ENCODE assay signal across 9 mouse cellular contexts in genomic region chr17:14540269-14540975, GRCm38 (mm10).
DNase-seq lines count a peak whose midpoint lies in the region; ATAC-seq lines count a peak whose summit lies in the region.
"Had no signal": no experiment of that assay in that cellular context is flagged by ENCODE, and none has a peak within 500 bp of the region (broad histone marks: within the 10 kb centered on the region; RNA-seq: fewer than 3 reads in every experiment).

No protein-coding gene starts in this region.

- WGBS in limb, embryonic 11.5 days, result 42% methylated on average over 5 of the region's 5 CpGs
- WGBS in limb, embryonic 10.5 days, result 39% methylated on average over 5 of the region's 5 CpGs
- WGBS in intestine, embryonic 14.5 days, result 16% methylated on average over 5 of the region's 5 CpGs
- WGBS in hindbrain, embryonic 12.5 days, result 76% methylated on average over 5 of the region's 5 CpGs

- no peak for ATAC-seq in limb, embryonic 11.5 days (ENCODE audit: insufficient number of reproducible peaks, low FRiP score, low TSS enrichment, low read depth)
- ATAC-seq in intestine, embryonic 14.5 days (replicated peaks; ENCODE audit: low FRiP score, low TSS enrichment, low read depth), result peak; percentile 89
- ATAC-seq in hindbrain, embryonic 12.5 days (ENCODE audit: low FRiP score), result no peak
- ATAC-seq: liver, postnatal 0 days had no signal

- H3K9me3 ChIP-seq in limb, embryonic 11.5 days (ENCODE audit: control insufficient read depth, low read length), result no peaks in the 10 kb centered on the region
- H3K9me3 ChIP-seq in limb, embryonic 10.5 days (replicated peaks), result no peaks in the 10 kb centered on the region
- H3K9me3 ChIP-seq in intestine, embryonic 14.5 days (ENCODE audit: control insufficient read depth, low read length), result no peaks in the 10 kb centered on the region
- H3K9me3 ChIP-seq in hindbrain, embryonic 12.5 days (replicated peaks), result no peaks in the 10 kb centered on the region
- H3K9me3 ChIP-seq: forebrain, embryonic 10.5 days had no signal

- H3K9ac ChIP-seq in limb, embryonic 11.5 days (ENCODE audit: low read length), result no peak overlapping the region
- H3K9ac ChIP-seq in intestine, embryonic 14.5 days (ENCODE audit: low read length), result no peak overlapping the region
- H3K9ac ChIP-seq in hindbrain, embryonic 12.5 days, result no peak overlapping the region
- H3K9ac ChIP-seq: liver, postnatal 0 days had no signal

- peak; percentile 20 for DNase-seq in limb, embryonic 11.5 days (ENCODE audit: low spot score)
- DNase-seq in limb, embryonic 10.5 days (ENCODE audit: low spot score), result no peak
- DNase-seq in intestine, embryonic 14.5 days (ENCODE audit: low spot score), result peak; percentile 70
- DNase-seq in kidney, postnatal 4 days, result peak; percentile 47 to 62
- DNase-seq in yolk sac, embryonic 10.5 days (ENCODE audit: low spot score), result peak; percentile 42
- DNase-seq in right cerebral cortex, adult 2 months (ENCODE audit: low spot score in 2 of 2), result no peak
- DNase-seq: liver, postnatal 0 days had no signal

- H3K4me3 ChIP-seq in limb, embryonic 11.5 days (ENCODE audit: low read depth, low read length), result no peak overlapping the region
- no peak overlapping the region for H3K4me3 ChIP-seq in limb, embryonic 10.5 days
- no peak overlapping the region for H3K4me3 ChIP-seq in intestine, embryonic 14.5 days (ENCODE audit: low read depth, low read length)
- H3K4me3 ChIP-seq in hindbrain, embryonic 12.5 days, result no peak overlapping the region
- H3K4me3 ChIP-seq: forebrain, embryonic 10.5 days had no signal

- no peaks in the 10 kb centered on the region for H3K27me3 ChIP-seq in limb, embryonic 11.5 days (ENCODE audit: control insufficient read depth, insufficient read depth, low read length)
- H3K27me3 ChIP-seq in limb, embryonic 10.5 days (ENCODE audit: low read depth, poor library complexity, severe bottlenecking), result no peaks in the 10 kb centered on the region
- no peaks in the 10 kb centered on the region for H3K27me3 ChIP-seq in intestine, embryonic 14.5 days (replicated peaks; ENCODE audit: control insufficient read depth, insufficient read depth, low read length)
- H3K27me3 ChIP-seq in hindbrain, embryonic 12.5 days, result no peaks in the 10 kb centered on the region

- H3K4me1 ChIP-seq in limb, embryonic 11.5 days (ENCODE audit: control insufficient read depth, insufficient read depth, low read length), result no peaks in the 10 kb centered on the region
- H3K4me1 ChIP-seq in limb, embryonic 10.5 days, result no peaks in the 10 kb centered on the region
- H3K4me1 ChIP-seq in intestine, embryonic 14.5 days (replicated peaks; ENCODE audit: control insufficient read depth, insufficient read depth, low read length), result peaks cover 18% of the 10 kb centered on the region
- H3K4me1 ChIP-seq in hindbrain, embryonic 12.5 days, result no peaks in the 10 kb centered on the region
- H3K4me1 ChIP-seq: forebrain, embryonic 10.5 days had no signal

- H3K36me3 ChIP-seq in limb, embryonic 11.5 days (ENCODE audit: control insufficient read depth, insufficient read depth, low read length), result no peaks in the 10 kb centered on the region
- no peaks in the 10 kb centered on the region for H3K36me3 ChIP-seq in limb, embryonic 10.5 days
- no peaks in the 10 kb centered on the region for H3K36me3 ChIP-seq in intestine, embryonic 14.5 days (ENCODE audit: control insufficient read depth, insufficient read depth, low read length)
- no peaks in the 10 kb centered on the region for H3K36me3 ChIP-seq in hindbrain, embryonic 12.5 days
- H3K36me3 ChIP-seq: forebrain, embryonic 10.5 days had no signal

- H3K27ac ChIP-seq in limb, embryonic 11.5 days (replicated peaks; ENCODE audit: low read depth, low read length), result no peak overlapping the region
- no peak overlapping the region for H3K27ac ChIP-seq in limb, embryonic 10.5 days
- H3K27ac ChIP-seq in intestine, embryonic 14.5 days (ENCODE audit: low read depth), result peak overlapping the region; percentile 82
- H3K27ac ChIP-seq in hindbrain, embryonic 12.5 days, result no peak overlapping the region
- H3K27ac ChIP-seq: forebrain, embryonic 10.5 days had no signal

- no peak overlapping the region for H3K4me2 ChIP-seq in limb, embryonic 11.5 days (ENCODE audit: low read depth, severe bottlenecking)
- H3K4me2 ChIP-seq in intestine, embryonic 14.5 days (ENCODE audit: low read length), result no peak overlapping the region
- H3K4me2 ChIP-seq in hindbrain, embryonic 12.5 days (replicated peaks), result no peak overlapping the region

Comparison
In these comparisons a context has a peak if more than half of its experiments do, and no peak if none do; other contexts are left out.
1. DNase-seq: peak in limb, embryonic 11.5 days (single experiment), intestine, embryonic 14.5 days (single experiment), kidney, postnatal 4 days (2 of 2) and yolk sac, embryonic 10.5 days (single experiment); none in limb, embryonic 10.5 days (single experiment) and right cerebral cortex, adult 2 months (0 of 2).